Comparison of ENCODE assay signal across 9 mouse cellular contexts in genomic region chr8:125255006-125255685, GRCm38 (mm10).
DNase-seq lines count a peak whose midpoint lies in the region; ATAC-seq and TF ChIP-seq lines count a peak whose summit lies in the region.
"Had no signal": no experiment of that assay in that cellular context is flagged by ENCODE, and none has a peak within 500 bp of the region (broad histone marks: within the 10 kb centered on the region; RNA-seq: fewer than 3 reads in every experiment).

No protein-coding gene starts in this region.

- H3K9me3 ChIP-seq in lung, postnatal 0 days (ENCODE audit: low read length), result no peaks in the 10 kb centered on the region
- no peaks in the 10 kb centered on the region for H3K9me3 ChIP-seq in heart, embryonic 15.5 days (replicated peaks)
- H3K9me3 ChIP-seq in limb, embryonic 11.5 days (ENCODE audit: control insufficient read depth, low read length), result no peaks in the 10 kb centered on the region
- H3K9me3 ChIP-seq: liver, embryonic 15.5 days had no signal

- DNase-seq in lung, postnatal 0 days (ENCODE audit: low spot score), result peak; percentile 35
- no peak for DNase-seq in lung, postnatal 14 days
- peak; percentile 70 to 78 for DNase-seq in cerebellum, postnatal 25 days
- DNase-seq in limb, embryonic 11.5 days (ENCODE audit: low spot score), result no peak
- DNase-seq in right cerebral cortex, postnatal 36 days (ENCODE audit: low spot score in 2 of 2), result peak; percentile 49 to 53
- no peak for DNase-seq in kidney, postnatal 25 days
- DNase-seq in ovary, adult 18-20 months (ENCODE audit: low spot score), result no peak

- TF ChIP-seq CTCF in lung, postnatal 0 days (IDR thresholded peaks at IDR 0.05), result no peak

- ATAC-seq in lung, postnatal 0 days, result no peak
- no peak for ATAC-seq in heart, embryonic 15.5 days (replicated peaks; ENCODE audit: insufficient number of reproducible peaks, insufficient read depth, low FRiP score, low read depth)
- no peak for ATAC-seq in limb, embryonic 11.5 days (ENCODE audit: insufficient number of reproducible peaks, low FRiP score, low TSS enrichment, low read depth)

- no peak for TF ChIP-seq EP300 in lung, postnatal 0 days (IDR thresholded peaks at IDR 0.05)

- H3K4me2 ChIP-seq in lung, postnatal 0 days (replicated peaks; ENCODE audit: low read depth, low read length), result 0 out of 2 replicates have a peak overlapping the region, but pooled peaks have one; percentile 59
- peak overlapping the region; percentile 86 for H3K4me2 ChIP-seq in heart, embryonic 15.5 days
- no peak overlapping the region; the same call in 1 of the 2 replicates for H3K4me2 ChIP-seq in limb, embryonic 11.5 days (ENCODE audit: low read depth, severe bottlenecking)

- no peaks in the 10 kb centered on the region for H3K27me3 ChIP-seq in lung, postnatal 0 days (replicated peaks; ENCODE audit: insufficient read depth, low read length)
- H3K27me3 ChIP-seq in heart, embryonic 15.5 days, result no peaks in the 10 kb centered on the region
- no peaks in the 10 kb centered on the region for H3K27me3 ChIP-seq in limb, embryonic 11.5 days (ENCODE audit: control insufficient read depth, insufficient read depth, low read length)
- H3K27me3 ChIP-seq: liver, embryonic 15.5 days had no signal

- H3K9ac ChIP-seq in lung, postnatal 0 days (replicated peaks; ENCODE audit: low read depth), result no peak overlapping the region
- H3K9ac ChIP-seq in heart, embryonic 15.5 days, result no peak overlapping the region
- H3K9ac ChIP-seq in limb, embryonic 11.5 days (ENCODE audit: low read length), result peak overlapping the region; percentile 52
- H3K9ac ChIP-seq: liver, embryonic 15.5 days had no signal

- WGBS in lung, postnatal 0 days, result 74% methylated on average over 11 of the region's 11 CpGs
- WGBS in heart, embryonic 15.5 days, result 65% methylated on average over 11 of the region's 11 CpGs
- 77% methylated on average over 11 of the region's 11 CpGs for WGBS in limb, embryonic 11.5 days

- peak overlapping the region; percentile 86 for H3K27ac ChIP-seq in lung, postnatal 0 days (ENCODE audit: low read length)
- peak overlapping the region; percentile 94 for H3K27ac ChIP-seq in heart, embryonic 15.5 days
- H3K27ac ChIP-seq in limb, embryonic 11.5 days (replicated peaks; ENCODE audit: low read depth, low read length), result peak overlapping the region; percentile 81; the same call in 1 of the 2 replicates
- H3K27ac ChIP-seq: liver, embryonic 15.5 days had no signal

- no peaks in the 10 kb centered on the region for H3K36me3 ChIP-seq in lung, postnatal 0 days (ENCODE audit: insufficient read depth, low read length)
- no peaks in the 10 kb centered on the region for H3K36me3 ChIP-seq in heart, embryonic 15.5 days
- H3K36me3 ChIP-seq in limb, embryonic 11.5 days (ENCODE audit: control insufficient read depth, insufficient read depth, low read length), result no peaks in the 10 kb centered on the region
- H3K36me3 ChIP-seq: liver, embryonic 15.5 days had no signal

- peaks cover 9% of the 10 kb centered on the region; the same call in 1 of the 2 replicates for H3K4me1 ChIP-seq in lung, postnatal 0 days (ENCODE audit: insufficient read depth, low read depth, low read length)
- peaks cover 45% of the 10 kb centered on the region for H3K4me1 ChIP-seq in heart, embryonic 15.5 days (replicated peaks)
- H3K4me1 ChIP-seq in limb, embryonic 11.5 days (ENCODE audit: control insufficient read depth, insufficient read depth, low read length), result peaks cover 12% of the 10 kb centered on the region

- no peak overlapping the region for H3K4me3 ChIP-seq in lung, postnatal 0 days (ENCODE audit: low read depth, low read length)
- peak overlapping the region; percentile 52; the same call in 1 of the 2 replicates for H3K4me3 ChIP-seq in heart, embryonic 15.5 days
- H3K4me3 ChIP-seq in limb, embryonic 11.5 days (ENCODE audit: low read depth, low read length), result no peak overlapping the region
- H3K4me3 ChIP-seq: liver, embryonic 15.5 days had no signal

Comparison
In these comparisons a context has a peak if more than half of its experiments do, and no peak if none do; other contexts are left out.
1. DNase-seq: peak in lung, postnatal 0 days (single experiment), cerebellum, postnatal 25 days (2 of 2) and right cerebral cortex, postnatal 36 days (2 of 2); none in lung, postnatal 14 days (single experiment), limb, embryonic 11.5 days (single experiment), kidney, postnatal 25 days (0 of 2) and ovary, adult 18-20 months (single experiment).
2. Peak in every context shown above with its lines, with median percentiles within 50 percentile points of each other: H3K27ac ChIP-seq.